Mouse (Mus musculus): ENCODE data around the gene Lhpp. TPM values are rescaled to one million over a fixed set of nuclear protein-coding genes. Genes with fewer than 3 reads are reported as not detected.

Gene Lhpp
- polyA plus RNA-seq, 1 experiment, result 10.1 TPM

- Histone ChIP-seq H3K27ac (ENCODE audit: insufficient read depth, low read depth, low read length) (peak overlapping the region; percentile 94), H3K4me3 (ENCODE audit: insufficient read depth, low read depth, low read length) (no peak overlapping the region), H3K36me3 (ENCODE audit: control insufficient read depth, insufficient read depth, low read length) (no peaks in the 10 kb centered on the region), H3K27me3 (replicated peaks; ENCODE audit: control insufficient read depth, insufficient read depth, low read length) (no peaks in the 10 kb centered on the region), H3K4me1 (ENCODE audit: control insufficient read depth, insufficient read depth, low read length) (peaks cover 30% of the 10 kb centered on the region)
- DNase-seq, result peak; percentile 86
- TF ChIP-seq CTCF (conservative IDR thresholded peaks at IDR 0.05; ENCODE audit: insufficient read depth, insufficient read length, low read depth, low read length) (no peak), POLR2A (IDR thresholded peaks at IDR 0.05; ENCODE audit: low read depth, low read length) (no peak)
- WGBS, result 25% methylated on average over 2 of the region's 2 CpGs
These were observed 141.3 kb downstream of the Lhpp start for GRCm38 (mm10) chr7:132751716-132752115.

GRCm38 (mm10) chr7:132753518-132754388 is 143.3 kb downstream of the Lhpp start:
- Histone ChIP-seq H3K27me3 (replicated peaks; ENCODE audit: control insufficient read depth, insufficient read depth, low read length) (no peaks in the 10 kb centered on the region), H3K27ac (ENCODE audit: insufficient read depth, low read depth, low read length) (0 out of 2 replicates have a peak overlapping the region, but pooled peaks have one; percentile 2), H3K4me1 (ENCODE audit: control insufficient read depth, insufficient read depth, low read length) (peaks cover 18% of the 10 kb centered on the region), H3K4me3 (ENCODE audit: insufficient read depth, low read depth, low read length) (no peak overlapping the region), H3K36me3 (ENCODE audit: control insufficient read depth, insufficient read depth, low read length) (no peaks in the 10 kb centered on the region)
- no peak for DNase-seq
- 72% methylated on average over 4 of the region's 4 CpGs for WGBS
- TF ChIP-seq CTCF (conservative IDR thresholded peaks at IDR 0.05; ENCODE audit: insufficient read depth, insufficient read length, low read depth, low read length) (no peak), POLR2A (IDR thresholded peaks at IDR 0.05; ENCODE audit: low read depth, low read length) (no peak)

- Histone ChIP-seq H3K36me3 (ENCODE audit: control insufficient read depth, insufficient read depth, low read length) (peaks cover 3% of the 10 kb centered on the region), H3K4me3 (ENCODE audit: insufficient read depth, low read depth, low read length) (no peak overlapping the region), H3K4me1 (ENCODE audit: control insufficient read depth, insufficient read depth, low read length) (peaks cover 18% of the 10 kb centered on the region), H3K27me3 (replicated peaks; ENCODE audit: control insufficient read depth, insufficient read depth, low read length) (no peaks in the 10 kb centered on the region), H3K27ac (ENCODE audit: insufficient read depth, low read depth, low read length) (0 out of 2 replicates have a peak overlapping the region, but pooled peaks have one; percentile 2)
- no peak for TF ChIP-seq POLR2A (IDR thresholded peaks at IDR 0.05; ENCODE audit: low read depth, low read length)
- TF ChIP-seq CTCF (conservative IDR thresholded peaks at IDR 0.05; ENCODE audit: insufficient read depth, insufficient read length, low read depth, low read length), result no peak
- DNase-seq, result no peak
- 41% methylated on average over 3 of the region's 3 CpGs for WGBS
These were observed 143.9 kb downstream of the Lhpp start for GRCm38 (mm10) chr7:132754389-132754750.

Other genes starting within 250 kb of the Lhpp start
- gene Oat, start 34.2 kb upstream of the Lhpp start, polyA plus RNA-seq (2012; rRNA removed), result 399 and 457 TPM in 2 replicates
- gene Nkx1-2, start 11.0 kb upstream of the Lhpp start, polyA plus RNA-seq (2012; rRNA removed), result not detected in 2 replicates
- 29.3 and 31.1 TPM in 2 replicates for gene Fam53b, start 203.2 kb downstream of the Lhpp start, polyA plus RNA-seq (2012; rRNA removed)
- gene Eef1akmt2, start 242.0 kb downstream of the Lhpp start, polyA plus RNA-seq (2012; rRNA removed), result 7.7 and 13.0 TPM in 2 replicates
- gene Abraxas2, start 248.6 kb downstream of the Lhpp start, polyA plus RNA-seq (2012; rRNA removed), result 15.7 and 17.9 TPM in 2 replicates